Mouse (Mus musculus): ENCODE measurements around the gene Dnajc17. TPM values are rescaled to one million over a fixed set of nuclear protein-coding genes. Genes with fewer than 3 reads are reported as not detected.
A peak's percentile ranks its signal among the peaks of the same experiment; 100 is the strongest.

Gene Dnajc17
- polyA plus RNA-seq, 1 experiment from 2014 or later: 24.3 TPM

DNA sequence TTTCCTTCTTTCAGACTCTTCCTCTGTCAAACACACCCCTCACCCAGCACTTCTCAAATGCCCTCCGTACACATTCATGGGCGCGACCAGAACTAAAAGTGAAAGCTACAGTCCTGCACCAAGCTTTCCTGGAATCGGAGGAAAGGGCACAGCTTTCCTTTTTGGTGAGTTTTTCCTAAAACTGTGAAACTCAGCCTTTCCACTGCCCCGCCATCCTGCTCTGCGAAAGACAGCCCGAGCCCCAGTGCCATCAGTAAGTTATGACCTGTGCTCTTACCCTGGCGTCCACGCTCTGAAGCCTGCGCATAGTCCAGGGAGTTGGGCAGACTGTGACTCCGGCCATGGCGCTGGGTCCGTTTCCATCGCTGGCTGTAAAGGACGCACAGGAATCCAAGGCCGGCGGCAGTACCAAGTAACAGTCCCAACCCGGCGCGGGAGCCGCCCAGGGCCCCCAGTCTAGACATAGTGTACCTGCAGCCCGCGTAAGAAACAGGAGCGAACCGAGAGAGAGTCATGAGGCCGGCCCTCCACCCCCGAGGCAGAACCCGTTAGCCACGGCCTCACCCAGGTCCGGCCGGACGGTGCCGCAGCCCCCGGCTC is 52.4 kb downstream of the Dnajc17 start:
- Histone ChIP-seq H3K9me3 (no peaks in the 10 kb centered on the region), H3K4me1 (replicated peaks) (peaks cover 23% of the 10 kb centered on the region)
- no peak; the same call in 1 of the 2 replicates for ATAC-seq

DNA sequence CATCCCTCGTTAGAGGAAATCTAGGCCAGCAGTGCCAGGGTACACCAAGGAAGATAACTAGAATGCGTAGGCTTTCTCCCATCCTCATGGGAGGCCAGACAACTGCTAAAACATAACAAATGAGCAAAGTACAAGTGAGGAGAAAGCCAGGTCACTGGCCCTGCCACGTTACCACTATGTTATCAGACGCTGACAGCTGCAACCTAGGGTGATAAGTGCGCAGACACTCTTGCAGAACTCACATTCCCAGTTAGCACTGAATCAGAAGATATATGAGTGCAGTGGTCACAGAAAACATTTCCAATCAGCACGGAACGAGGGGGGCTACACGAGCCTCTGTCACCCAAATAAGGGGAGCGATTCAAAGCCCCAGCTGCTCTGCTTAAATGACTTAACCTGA is 53.2 kb downstream of the Dnajc17 start:
- Histone ChIP-seq H3K4me2 (replicated peaks) (peak overlapping the region; percentile 97), H3K9ac (replicated peaks) (no peak overlapping the region), H3K4me1 (replicated peaks) (peaks cover 22% of the 10 kb centered on the region), H3K36me3 (peaks cover 39% of the 10 kb centered on the region), H3K9me3 (no peaks in the 10 kb centered on the region), H3K4me3 (replicated peaks) (peak overlapping the region; percentile 99), H3K27me3 (peaks cover 3% of the 10 kb centered on the region; the same call in 1 of the 2 replicates), H3K27ac (no peak overlapping the region)
- ATAC-seq: no peak
- 88% methylated on average over 9 of the region's 9 CpGs for WGBS

More for the DNA sequence above, 52.4 kb downstream of the Dnajc17 start:
- Histone ChIP-seq H3K4me3 (replicated peaks) (peak overlapping the region; percentile 99), H3K27ac (peak overlapping the region; percentile 74), H3K36me3 (peaks cover 31% of the 10 kb centered on the region), H3K4me2 (replicated peaks) (peak overlapping the region; percentile 97), H3K27me3 (peaks cover 3% of the 10 kb centered on the region; the same call in 1 of the 2 replicates), H3K9ac (replicated peaks) (peak overlapping the region; percentile 96)
- WGBS: 9% methylated on average over 34 of the region's 34 CpGs

- 97% methylated on average over 2 of the region's 2 CpGs for WGBS
- Histone ChIP-seq H3K4me1 (replicated peaks) (peaks cover 22% of the 10 kb centered on the region), H3K4me3 (replicated peaks) (no peak overlapping the region), H3K27ac (no peak overlapping the region), H3K36me3 (peaks cover 46% of the 10 kb centered on the region), H3K4me2 (replicated peaks) (no peak overlapping the region), H3K9me3 (no peaks in the 10 kb centered on the region), H3K9ac (replicated peaks) (no peak overlapping the region), H3K27me3 (no peaks in the 10 kb centered on the region)
- ATAC-seq: no peak
These were observed 53.9 kb downstream of the Dnajc17 start for GRCm38 (mm10) chr2:119154683-119155082.

DNA sequence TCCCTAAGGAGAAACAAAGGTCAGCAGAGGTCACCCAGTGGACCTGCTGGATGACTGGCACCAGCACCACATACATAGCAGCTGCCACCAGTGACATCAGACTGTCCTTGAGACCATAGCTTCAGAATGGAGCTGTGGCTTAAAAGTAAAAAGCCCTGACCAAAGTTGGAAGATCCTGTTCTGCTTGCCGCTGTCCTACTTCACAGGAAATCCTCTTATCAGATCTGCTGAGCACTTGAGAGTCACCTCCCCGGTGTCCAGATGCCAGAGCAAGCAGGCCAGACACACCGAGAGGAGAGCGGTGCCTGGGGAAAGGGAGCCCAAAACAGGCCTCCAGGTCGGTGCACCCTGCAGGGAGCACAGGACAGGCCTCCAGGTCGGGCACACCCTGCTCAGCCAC is 56.3 kb downstream of the Dnajc17 start:
- Histone ChIP-seq H3K36me3 (peaks cover 70% of the 10 kb centered on the region), H3K9me3 (no peaks in the 10 kb centered on the region), H3K27me3 (no peaks in the 10 kb centered on the region), H3K4me2 (replicated peaks) (no peak overlapping the region), H3K4me3 (replicated peaks) (no peak overlapping the region), H3K27ac (no peak overlapping the region), H3K4me1 (replicated peaks) (peaks cover 18% of the 10 kb centered on the region), H3K9ac (replicated peaks) (no peak overlapping the region)
- no peak for ATAC-seq
- 93% methylated on average over 6 of the region's 6 CpGs for WGBS

DNA sequence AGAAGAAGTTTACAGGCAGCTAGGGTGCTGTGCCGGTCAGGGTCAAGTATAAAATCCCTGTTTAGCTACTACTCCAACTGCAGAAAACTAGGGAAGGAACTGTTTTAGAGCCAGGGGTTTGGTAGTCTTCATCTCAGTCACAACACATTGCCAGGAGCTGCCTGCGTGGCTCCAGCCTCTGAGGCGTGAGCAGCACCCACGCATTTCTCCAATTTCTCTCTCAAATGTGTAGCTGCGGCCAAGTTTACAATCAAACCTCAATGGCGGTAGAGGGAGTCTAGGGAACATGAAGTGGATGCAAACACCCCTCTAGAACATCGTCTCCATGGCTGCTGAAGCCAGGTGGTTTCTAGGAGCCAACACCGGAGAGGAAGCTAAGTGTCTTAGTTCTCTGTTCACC is 60.8 kb downstream of the Dnajc17 start:
- no peak overlapping the region for H3K9ac ChIP-seq (replicated peaks)
- no peaks in the 10 kb centered on the region for H3K4me1 ChIP-seq (replicated peaks)
- H3K36me3 ChIP-seq: peaks cover 96% of the 10 kb centered on the region
- no peaks in the 10 kb centered on the region for H3K27me3 ChIP-seq
- no peaks in the 10 kb centered on the region for H3K9me3 ChIP-seq
- ATAC-seq: no peak
- H3K27ac ChIP-seq: no peak overlapping the region
- 94% methylated on average over 8 of the region's 8 CpGs for WGBS
- no peak overlapping the region for H3K4me2 ChIP-seq (replicated peaks)
- no peak overlapping the region for H3K4me3 ChIP-seq (replicated peaks)

GRCm38 (mm10) chr2:119147160-119147678 is 61.4 kb downstream of the Dnajc17 start:
- Histone ChIP-seq H3K9ac (replicated peaks) (no peak overlapping the region), H3K27ac (no peak overlapping the region), H3K36me3 (peaks cover 96% of the 10 kb centered on the region), H3K4me2 (replicated peaks) (no peak overlapping the region), H3K27me3 (no peaks in the 10 kb centered on the region), H3K4me3 (replicated peaks) (no peak overlapping the region), H3K9me3 (no peaks in the 10 kb centered on the region), H3K4me1 (replicated peaks) (no peaks in the 10 kb centered on the region)
- no peak for ATAC-seq
- 87% methylated on average over 22 of the region's 22 CpGs for WGBS

DNA sequence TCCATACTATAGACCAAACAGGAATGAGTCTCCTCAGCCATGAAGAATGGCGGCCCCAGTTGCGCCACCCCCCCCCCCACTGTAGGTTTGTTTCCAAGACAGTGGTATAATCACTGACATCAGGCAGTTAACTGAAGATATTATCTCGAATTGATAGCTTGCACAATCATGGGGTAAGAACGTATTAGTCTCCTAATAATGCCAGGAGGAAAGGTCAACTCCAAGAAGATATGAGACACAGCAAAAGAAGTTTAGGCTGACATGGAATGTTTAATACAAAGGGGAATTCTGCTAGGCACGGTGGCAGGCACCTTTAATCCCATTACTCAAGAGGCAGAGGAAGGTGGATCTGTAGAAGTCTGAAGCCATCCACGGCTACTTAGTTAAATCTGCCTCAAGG is 62.2 kb downstream of the Dnajc17 start:
- ATAC-seq: no peak
- no peak overlapping the region for H3K4me3 ChIP-seq (replicated peaks)
- 79% methylated on average over 6 of the region's 6 CpGs for WGBS
- no peaks in the 10 kb centered on the region for H3K9me3 ChIP-seq
- no peak overlapping the region for H3K27ac ChIP-seq
- no peaks in the 10 kb centered on the region for H3K4me1 ChIP-seq (replicated peaks)
- H3K4me2 ChIP-seq (replicated peaks): no peak overlapping the region
- H3K27me3 ChIP-seq: no peaks in the 10 kb centered on the region
- no peak overlapping the region for H3K9ac ChIP-seq (replicated peaks)
- peaks cover 96% of the 10 kb centered on the region for H3K36me3 ChIP-seq

GRCm38 (mm10) chr2:119145199-119145598 is 63.4 kb downstream of the Dnajc17 start:
- H3K4me3 ChIP-seq (replicated peaks): no peak overlapping the region
- no peak for ATAC-seq
- no peaks in the 10 kb centered on the region for H3K9me3 ChIP-seq
- H3K36me3 ChIP-seq: peaks cover 94% of the 10 kb centered on the region
- H3K27ac ChIP-seq: no peak overlapping the region
- no peak overlapping the region for H3K4me2 ChIP-seq (replicated peaks)
- no peak overlapping the region for H3K9ac ChIP-seq (replicated peaks)
- 88% methylated on average over 2 of the region's 2 CpGs for WGBS
- H3K27me3 ChIP-seq: no peaks in the 10 kb centered on the region
- H3K4me1 ChIP-seq (replicated peaks): no peaks in the 10 kb centered on the region

GRCm38 (mm10) chr2:119136346-119136898 is 72.2 kb downstream of the Dnajc17 start:
- H3K27ac ChIP-seq: no peak overlapping the region

More at GRCm38 (mm10) chr2:119136346-119136898, 72.2 kb downstream of the Dnajc17 start:
- ATAC-seq: no peak
- no peak overlapping the region for H3K9ac ChIP-seq (replicated peaks)
- no peaks in the 10 kb centered on the region for H3K27me3 ChIP-seq
- no peaks in the 10 kb centered on the region for H3K4me1 ChIP-seq (replicated peaks)
- no peak overlapping the region for H3K4me3 ChIP-seq (replicated peaks)
- H3K4me2 ChIP-seq (replicated peaks): no peak overlapping the region
- WGBS: 91% methylated on average over 5 of the region's 5 CpGs
- no peaks in the 10 kb centered on the region for H3K9me3 ChIP-seq
- peaks cover 70% of the 10 kb centered on the region for H3K36me3 ChIP-seq

Other genes starting within 250 kb of the Dnajc17 start
- gene Ccdc32, start 179.4 kb downstream of the Dnajc17 start, polyA plus RNA-seq (2015; fragmentation: Nextera tagmentation; extraction: Ambion mirVana): 30.7 and 31.9 TPM in 2 replicates
- 5.6 and 5.8 TPM in 2 replicates for gene Rpusd2, start 174.0 kb downstream of the Dnajc17 start, polyA plus RNA-seq (2015; fragmentation: Nextera tagmentation; extraction: Ambion mirVana)
- 26.6 and 30.8 TPM in 2 replicates for gene Knl1, start 161.7 kb downstream of the Dnajc17 start, polyA plus RNA-seq (2015; fragmentation: Nextera tagmentation; extraction: Ambion mirVana)
- gene Rad51, start 96.0 kb downstream of the Dnajc17 start, polyA plus RNA-seq (2015; fragmentation: Nextera tagmentation; extraction: Ambion mirVana): 21.3 and 22.5 TPM in 2 replicates
- gene Rmdn3, start 51.8 kb downstream of the Dnajc17 start, polyA plus RNA-seq (2015; fragmentation: Nextera tagmentation; extraction: Ambion mirVana): 41.0 and 44.3 TPM in 2 replicates
- gene Gchfr, start 41.0 kb downstream of the Dnajc17 start, polyA plus RNA-seq (2015; fragmentation: Nextera tagmentation; extraction: Ambion mirVana): 4.4 and 15.5 TPM in 2 replicates
- gene Gm14137, start 34.3 kb downstream of the Dnajc17 start, polyA plus RNA-seq (2015; fragmentation: Nextera tagmentation; extraction: Ambion mirVana): 1.1 and 1.2 TPM in 2 replicates
- 56.7 and 59.1 TPM in 2 replicates for gene Zfyve19, start 178 bp downstream of the Dnajc17 start, polyA plus RNA-seq (2015; fragmentation: Nextera tagmentation; extraction: Ambion mirVana)
- gene Ppp1r14d, start 21.1 kb upstream of the Dnajc17 start, polyA plus RNA-seq (2015; fragmentation: Nextera tagmentation; extraction: Ambion mirVana): not detected in 2 replicates
- gene Spint1, start 28.6 kb upstream of the Dnajc17 start, polyA plus RNA-seq (2015; fragmentation: Nextera tagmentation; extraction: Ambion mirVana): 0.34 and 0.48 TPM in 2 replicates
- 15.1 and 15.5 TPM in 2 replicates for gene Rhov, start 62.5 kb upstream of the Dnajc17 start, polyA plus RNA-seq (2015; fragmentation: Nextera tagmentation; extraction: Ambion mirVana)
- gene Vps18, start 79.9 kb upstream of the Dnajc17 start, polyA plus RNA-seq (2015; fragmentation: Nextera tagmentation; extraction: Ambion mirVana): 26.0 and 26.3 TPM in 2 replicates
- gene Dll4, start 117.0 kb upstream of the Dnajc17 start, polyA plus RNA-seq (2015; fragmentation: Nextera tagmentation; extraction: Ambion mirVana): 5.4 and 5.9 TPM in 2 replicates
- 4.0 and 4.3 TPM in 2 replicates for gene Chac1, start 142.4 kb upstream of the Dnajc17 start, polyA plus RNA-seq (2015; fragmentation: Nextera tagmentation; extraction: Ambion mirVana)